Mouse (Mus musculus) T-helper 1 cell (primary cell): ENCODE results near the gene 4930539E08Rik.

Source experiments
- in situ Hi-C: fragments of 300-600 bp; cut with MboI, MseI; formaldehyde crosslinking; loops from one replicate; pipeline ENCODE4 v1.15.1; 2025; ENCODE audit warnings: high pct_unique_total_duplicates

4930539E08Rik gene

DNA sequence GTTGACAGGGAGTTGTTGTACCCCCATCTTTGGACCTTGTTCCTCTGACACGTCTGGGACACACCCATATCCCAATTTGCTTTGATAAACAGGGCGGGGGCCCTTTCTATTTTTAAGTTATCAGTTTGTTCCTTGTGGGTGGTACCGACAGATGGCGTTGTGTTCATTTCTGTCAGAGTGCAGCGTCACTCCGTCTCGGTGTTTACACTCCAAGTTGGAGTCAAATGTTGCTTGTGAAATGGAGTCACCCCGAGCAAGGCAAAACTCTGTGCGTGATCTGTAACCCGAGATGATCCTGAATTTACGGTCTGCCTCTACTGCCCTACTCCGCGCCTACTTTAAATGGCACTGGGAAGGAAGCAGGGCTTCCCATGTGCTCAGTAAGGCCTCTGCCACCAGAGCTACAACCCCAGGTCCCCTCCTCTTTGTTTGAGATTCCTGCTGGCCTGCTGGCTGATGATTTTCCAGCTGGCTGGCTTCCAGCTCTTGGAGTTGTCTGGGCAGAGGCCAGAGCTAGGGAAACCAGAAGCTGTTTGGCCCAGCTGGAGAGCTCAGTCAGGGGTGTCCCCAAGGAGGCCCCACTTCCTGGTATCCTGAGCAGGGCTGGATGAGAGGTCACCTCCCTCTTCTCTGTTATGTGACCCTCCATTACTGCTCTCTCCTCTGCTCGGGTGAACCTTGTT, 15.4 kb upstream of the 4930539E08Rik start:
- in situ Hi-C loops, result no loop called here

DNA sequence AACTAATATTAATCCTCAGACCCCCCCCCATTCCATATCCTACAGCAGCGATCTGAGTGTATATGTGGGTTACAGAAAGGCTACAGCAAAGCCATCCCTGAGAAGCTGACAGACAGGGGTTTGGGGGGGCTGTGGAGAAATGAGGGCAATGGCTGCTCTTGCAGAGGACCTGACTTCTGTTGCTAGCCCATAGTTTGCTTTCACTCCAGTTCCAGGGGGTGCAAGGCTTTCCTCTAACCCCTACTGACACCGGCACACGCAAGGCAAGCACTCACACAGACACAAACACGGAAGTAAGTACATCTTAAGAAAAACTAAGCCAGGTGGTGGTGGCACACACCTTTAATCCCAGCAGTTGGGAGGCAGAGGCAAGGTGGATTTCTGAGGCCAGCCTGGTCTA, 14.2 kb upstream of the 4930539E08Rik start:
- in situ Hi-C loops, result no loop called here

DNA sequence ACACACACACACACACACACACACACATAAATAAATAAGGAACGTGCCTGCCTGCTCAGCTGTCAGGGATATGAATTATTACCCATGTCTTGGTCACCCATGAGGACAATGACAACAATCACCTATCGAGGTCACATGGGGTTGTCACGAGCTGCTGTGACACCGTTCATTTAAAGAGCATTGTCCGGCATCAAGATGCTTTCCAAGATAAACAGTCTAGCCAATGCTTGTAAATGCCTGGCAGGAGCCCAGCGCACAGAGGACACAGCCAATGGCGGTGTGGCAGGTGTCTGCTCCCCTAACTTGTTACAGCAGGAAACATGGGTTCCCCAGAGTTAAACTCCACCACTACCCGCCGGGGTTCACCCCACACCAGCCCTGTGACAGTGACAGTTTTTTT, 12.9 kb upstream of the 4930539E08Rik start:
- in situ Hi-C loops, result no loop called here

DNA sequence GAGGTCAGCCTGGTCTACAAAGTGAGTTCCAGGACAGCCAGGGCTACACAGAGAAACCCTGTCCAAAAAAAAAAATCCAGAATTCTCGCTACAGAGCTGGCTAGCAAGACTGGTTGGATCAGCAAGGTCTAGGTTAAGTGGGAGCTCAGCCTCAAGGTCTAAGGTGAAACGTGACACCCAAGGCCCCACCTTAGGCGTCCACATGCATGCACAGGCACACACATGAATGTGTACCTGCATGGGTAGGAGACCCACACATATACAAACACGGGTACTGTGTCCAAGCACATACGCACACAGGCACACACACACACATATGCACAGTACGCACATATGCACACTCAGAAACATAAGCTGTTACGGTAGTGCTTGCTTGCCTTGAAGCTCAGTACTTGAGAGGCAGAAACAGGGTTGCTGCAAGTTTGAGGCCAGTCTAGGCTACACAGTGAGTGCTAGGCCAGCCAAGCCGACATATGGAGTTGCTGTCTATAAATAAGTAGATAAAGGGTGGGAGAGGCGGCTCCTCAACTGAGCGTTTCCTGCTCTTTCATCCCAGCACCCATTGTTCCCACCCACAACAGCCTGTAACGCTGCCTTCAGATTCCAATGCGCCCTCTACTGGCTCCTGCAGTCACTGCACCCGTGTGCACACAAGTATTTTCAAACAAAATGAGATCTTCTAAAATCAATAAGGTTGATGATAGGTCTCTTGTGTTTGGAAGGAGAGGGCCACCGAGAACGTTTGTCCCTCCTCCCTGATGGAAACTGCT, 11.9 kb upstream of the 4930539E08Rik start:
- in situ Hi-C loops, result no loop called here

DNA sequence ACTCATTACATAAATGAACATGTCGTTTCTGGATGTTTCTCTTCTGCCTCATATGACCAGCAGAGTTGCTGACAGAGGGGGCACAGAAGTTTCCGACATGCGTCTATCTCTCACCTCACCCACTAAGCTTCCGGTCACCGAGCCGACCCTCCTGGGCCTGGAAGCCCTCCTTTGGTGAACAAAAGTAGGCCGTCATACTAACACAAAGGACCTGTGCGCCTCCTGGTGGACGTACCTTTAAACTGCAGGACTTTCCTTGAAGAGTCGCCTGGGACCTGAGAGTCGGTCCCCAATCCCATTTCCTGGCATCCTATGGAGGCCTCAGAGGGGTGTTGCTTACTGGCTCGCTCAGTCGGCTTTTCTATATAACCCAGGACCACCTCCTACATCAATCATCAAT, 11.3 kb upstream of the 4930539E08Rik start:
- in situ Hi-C loops, result no loop called here

DNA sequence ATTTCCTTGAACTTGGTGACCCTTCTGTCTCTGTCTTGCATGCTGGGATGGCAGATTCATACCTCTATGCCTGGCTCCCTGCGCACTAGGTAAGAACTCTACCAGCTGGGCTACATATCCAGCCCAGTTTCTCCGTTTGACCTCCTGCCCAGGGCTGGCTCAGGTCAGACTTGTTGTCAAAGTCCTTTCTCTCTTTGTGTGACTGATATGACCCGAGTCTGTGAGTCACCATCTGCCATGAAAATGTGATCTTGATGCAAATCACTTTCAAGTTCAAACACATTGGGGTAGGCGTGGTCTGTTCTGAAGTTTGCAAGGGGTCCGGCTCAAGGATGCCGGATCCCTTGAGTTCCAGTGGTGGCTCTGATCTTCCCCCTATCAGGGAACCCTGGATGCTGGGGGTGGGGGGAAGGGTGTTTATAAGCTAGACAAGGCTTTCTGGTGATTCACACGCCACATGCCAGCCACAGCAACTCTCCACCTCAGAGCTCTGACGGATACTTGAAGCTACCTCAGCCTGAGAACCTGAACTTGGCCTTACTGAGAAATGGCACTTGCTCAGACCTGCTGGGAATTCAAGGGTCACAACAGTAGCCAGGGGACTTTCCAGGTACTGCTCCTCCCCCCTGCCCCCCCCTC, 10.0 kb upstream of the 4930539E08Rik start:
- in situ Hi-C loops, result no loop called here

DNA sequence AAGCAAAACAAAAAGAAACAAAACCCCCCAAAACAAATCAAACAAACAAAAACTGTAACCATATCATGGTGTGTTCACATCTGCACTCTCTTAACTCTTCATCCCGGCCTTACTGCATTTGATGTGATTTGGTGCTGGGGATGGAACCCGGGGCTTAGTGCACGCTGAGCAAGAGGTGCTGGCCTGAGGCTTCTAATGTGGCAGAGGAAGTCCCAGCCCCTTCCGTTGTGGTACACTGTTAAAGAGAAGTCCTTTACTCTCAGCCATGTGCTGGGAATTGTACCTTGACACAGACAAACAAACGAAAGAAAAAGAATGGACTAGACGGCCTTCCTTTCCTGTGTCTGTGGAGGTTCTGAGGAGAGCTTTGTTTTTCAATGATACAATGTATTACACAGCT, 7.0 kb upstream of the 4930539E08Rik start:
- in situ Hi-C loops, result no loop called here

DNA sequence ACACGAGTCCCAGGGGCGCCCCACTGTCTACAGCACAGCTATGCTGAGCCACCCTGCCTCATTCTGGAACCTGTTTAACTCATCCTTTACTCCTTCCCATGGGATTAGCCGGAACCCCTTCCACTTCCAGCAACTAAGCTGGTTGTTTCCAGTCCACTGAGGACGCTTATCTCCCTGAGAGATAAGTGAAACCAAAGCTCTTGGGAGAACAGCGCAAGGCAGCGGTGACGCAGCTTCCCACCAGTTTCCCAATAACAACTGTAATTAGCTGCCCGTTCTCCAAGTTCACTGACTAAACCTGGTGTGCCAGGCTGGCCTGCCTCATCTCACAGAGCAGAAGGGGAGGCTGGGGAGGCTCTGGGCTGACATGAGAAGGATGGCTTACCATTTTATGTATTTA, 6.0 kb upstream of the 4930539E08Rik start:
- in situ Hi-C loops, result no loop called here

DNA sequence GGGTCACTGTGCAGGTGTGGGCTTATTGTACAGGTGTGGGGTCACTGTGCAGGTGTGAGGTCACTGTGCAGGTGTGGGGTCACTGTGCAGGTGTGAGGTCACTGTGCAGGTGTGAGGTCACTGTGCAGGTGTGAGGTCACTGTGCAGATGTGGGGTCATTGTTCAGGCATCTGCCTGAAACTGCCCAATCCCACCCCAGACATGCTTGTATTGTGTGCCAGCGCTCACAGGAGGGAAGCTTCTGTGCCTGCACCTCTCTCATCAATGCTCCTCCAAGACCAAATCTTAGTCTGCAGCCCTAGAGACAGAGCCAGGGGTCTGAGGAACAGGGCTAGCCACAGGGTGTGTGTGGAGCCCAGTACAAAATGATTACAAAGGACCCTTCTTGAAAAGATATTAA, 1.4 kb upstream of the 4930539E08Rik start:
- in situ Hi-C loops, result no loop called here

DNA sequence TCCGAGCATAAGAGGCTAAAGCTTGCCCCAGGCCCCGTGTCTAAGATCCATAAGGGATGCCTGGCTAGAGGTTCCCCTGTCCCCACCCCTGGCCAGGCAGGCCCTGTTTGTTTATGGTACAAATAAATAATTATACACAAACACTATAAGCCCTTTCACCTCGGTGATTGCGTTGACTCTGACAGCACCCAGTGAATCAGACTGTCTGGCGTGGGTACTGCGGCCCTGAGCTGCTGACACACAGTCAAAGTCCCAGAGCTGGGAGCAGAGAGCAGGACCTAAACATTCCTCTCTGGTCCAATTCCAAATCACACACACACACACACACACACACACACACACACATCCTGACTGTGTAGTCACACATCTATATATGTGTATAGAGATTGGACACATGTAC, 1.2 kb downstream of the 4930539E08Rik start:
- in situ Hi-C loops, result no loop called here

DNA sequence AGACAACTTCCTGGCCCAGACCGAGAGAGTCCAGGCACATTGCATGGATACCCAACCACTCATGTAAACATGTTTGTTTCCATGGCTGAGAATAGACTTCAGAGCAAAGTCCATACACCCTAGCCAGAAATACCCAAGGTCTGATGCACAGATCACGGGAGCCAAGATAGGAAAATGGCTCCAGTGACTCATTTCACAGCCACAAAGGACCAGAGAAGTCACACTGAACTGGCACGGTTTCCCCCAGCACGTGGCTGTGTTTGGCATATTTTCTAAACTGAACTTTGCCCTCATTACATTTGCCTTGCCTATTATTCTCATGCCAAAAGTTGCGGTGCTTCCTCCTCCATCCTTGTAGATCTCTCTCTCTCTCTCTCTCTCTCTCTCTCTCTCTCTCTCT, 1.9 kb downstream of the 4930539E08Rik start:
- in situ Hi-C loops, result no loop called here

DNA sequence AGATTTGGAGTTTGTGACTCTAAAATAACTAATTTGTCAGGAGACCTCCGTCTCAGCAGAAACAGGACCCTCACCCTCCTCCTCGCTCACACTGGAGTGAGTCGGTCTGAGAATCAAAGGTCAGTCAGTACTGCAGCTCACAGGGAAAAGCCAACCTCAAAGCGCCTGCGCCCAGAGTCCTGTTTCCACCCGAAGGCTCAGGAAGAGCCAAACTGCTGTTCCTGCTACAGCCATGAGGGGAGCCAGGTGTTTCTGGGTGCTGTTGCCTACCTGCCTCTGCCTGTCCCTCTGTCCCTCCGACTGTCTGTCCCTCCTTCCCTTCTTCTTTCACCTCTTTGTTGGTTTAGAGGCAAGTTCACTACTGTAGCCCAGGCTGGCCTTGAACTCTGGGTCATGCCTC, 5.0 kb downstream of the 4930539E08Rik start:
- in situ Hi-C loops, result no loop called here

DNA sequence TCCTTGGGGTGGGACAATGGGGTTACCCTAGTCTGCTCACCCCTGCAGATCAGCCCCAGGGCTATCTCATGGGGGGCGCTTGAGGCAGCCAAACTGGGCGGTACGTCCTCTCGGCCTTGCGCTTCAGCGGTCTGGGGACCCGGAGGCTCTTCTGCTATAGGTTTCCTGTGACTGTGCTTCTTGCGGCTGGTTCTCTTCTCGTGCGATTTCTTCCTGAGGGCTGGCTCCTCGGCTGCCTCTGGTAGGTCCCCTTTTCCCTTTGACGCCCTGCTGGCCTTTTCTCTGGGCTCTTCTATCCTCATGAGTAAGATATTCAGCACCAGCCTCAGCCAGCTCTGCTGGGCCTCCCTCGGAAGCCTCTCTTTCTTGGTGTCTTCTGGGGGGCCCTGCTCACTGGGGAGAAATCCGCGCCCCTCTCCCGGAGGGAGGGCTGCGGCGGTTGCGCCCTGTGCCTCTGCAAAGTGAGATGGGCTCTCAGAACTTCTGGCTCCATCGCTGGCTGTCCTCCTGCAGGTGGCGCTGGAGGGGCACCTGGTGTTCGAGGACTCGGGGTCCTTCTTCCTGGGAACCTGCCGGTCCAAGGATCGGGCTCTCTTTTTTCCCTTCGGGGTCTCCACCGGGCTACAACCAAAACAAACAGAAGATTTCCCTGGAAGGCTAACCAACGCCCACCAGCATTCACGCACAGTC, 5.7 kb downstream of the 4930539E08Rik start:
- in situ Hi-C loops, result no loop called here

DNA sequence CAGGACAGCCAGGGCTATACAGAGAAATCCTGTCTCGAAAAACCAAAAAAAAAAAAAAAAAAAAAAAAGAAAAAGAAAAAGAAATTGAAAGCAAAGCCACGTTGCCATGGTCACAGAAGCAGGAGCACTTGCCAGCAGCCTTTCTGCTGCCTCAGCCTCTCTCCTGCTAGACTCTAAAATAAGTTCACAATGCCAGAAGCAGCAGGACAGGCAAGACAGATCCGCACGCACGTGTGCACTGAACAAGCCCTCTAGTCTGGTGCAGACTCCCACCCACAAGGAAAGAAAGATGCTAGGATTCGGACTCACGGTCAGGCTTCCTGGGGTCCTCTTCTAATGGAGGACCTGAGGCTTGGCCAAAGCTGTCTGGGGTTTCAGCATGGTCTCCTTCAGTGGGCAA, 7.2 kb downstream of the 4930539E08Rik start:
- in situ Hi-C loops, result no loop called here

DNA sequence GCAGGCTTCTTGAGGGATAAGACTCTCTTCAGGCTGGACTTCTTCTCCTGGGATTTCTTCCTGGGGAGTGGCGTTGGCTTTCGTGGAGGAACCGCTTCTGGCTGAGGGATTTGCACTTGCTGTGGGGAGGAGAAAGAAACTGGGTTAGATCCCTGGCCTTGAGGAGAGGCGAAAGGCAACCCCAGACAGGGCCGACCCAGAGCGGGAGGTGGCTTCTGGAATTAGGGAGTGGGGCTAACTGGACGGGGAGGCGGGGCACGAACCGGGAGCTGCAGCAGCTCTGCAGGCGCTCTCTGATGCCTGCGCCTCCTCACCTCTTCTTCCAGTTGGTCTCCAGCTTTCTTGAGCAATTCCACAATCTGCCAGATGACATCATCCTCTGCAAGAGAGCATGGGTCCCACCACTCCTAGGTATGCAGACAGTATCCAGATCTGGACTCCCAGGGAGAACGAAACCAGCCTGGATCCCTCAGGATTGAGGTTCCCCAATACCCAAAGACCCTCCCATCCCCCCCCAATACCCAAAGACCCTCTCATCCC, 9.7 kb downstream of the 4930539E08Rik start:
- in situ Hi-C loops, result no loop called here

DNA sequence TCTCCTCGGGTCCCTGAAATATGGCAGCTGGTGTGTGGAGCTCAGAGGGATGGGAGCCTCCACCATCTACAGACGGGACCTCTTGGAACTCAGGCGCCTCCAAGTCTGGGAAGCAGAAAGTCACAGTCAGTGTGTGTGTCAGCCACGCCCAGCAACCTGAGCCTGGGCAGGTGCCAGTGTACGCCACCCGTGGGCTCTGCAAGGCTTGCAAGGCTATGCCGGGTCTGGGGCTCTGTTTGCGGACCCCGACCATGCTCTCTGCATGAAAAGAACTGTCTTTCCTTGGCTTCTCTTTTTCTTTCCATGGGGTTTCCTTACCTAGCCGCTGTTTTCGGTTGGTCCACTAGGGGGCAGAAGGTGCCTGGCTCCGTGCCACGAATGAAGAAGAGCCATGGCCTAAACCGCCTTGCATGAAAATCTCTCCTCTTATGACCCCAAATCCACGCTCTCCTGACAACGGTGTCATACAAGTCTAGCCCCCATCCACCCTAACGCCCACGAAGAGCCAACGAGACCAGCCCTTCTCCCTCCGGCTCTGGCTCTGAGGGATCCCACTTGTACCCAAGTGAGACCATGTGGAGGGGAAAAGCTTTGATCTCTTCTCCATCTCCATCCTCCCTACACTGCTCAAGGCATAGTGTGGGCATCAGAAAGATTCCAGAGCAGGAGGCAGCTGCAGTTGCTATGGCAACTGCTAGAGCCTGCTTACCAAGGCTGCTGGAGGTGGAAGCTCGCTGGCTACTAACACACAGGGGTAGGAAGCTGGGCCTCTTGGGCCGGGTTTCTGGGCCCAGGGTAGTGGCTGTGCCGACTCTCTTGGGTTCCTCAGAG, 10.4 kb downstream of the 4930539E08Rik start:
- in situ Hi-C loops, result no loop called here

DNA sequence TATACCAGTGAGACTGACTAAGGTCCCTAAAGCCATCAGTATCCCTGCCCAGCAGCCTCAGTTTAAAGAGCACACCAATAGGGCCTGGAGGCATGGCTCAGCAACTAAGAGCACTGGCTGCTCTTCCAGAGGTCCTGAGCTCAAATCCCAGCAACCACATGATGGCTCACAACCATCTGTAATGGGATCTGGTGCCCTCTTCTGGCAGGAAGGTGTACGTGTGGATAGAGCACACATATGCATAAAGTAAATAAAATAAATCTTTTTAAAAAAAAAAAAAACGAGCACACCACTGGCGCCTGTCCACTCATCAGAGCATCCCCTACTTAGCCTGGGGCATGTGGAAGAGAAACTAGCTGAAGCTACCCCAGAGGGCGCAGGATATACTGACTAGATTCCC, 13.6 kb downstream of the 4930539E08Rik start:
- in situ Hi-C loops, result no loop called here

DNA sequence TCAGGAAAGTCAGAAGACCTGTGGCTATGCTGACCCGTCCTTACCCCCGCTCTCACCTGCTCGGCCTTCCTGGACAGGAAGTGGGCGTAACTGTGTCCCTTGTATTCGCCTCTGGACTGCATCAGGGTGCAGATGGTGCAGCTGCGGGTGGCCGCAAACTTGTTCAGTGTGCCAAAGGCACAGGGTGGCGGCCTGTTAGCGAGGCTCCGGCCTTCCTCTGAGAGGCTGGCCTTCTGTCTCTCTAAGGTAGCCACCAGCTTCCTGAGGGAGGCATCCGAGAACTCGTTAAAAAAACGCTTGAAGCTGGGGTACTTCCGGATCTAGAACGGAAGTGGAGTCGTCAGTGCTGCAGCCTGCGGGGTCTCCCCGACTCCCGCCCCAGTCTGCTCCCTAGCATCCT, 15.7 kb downstream of the 4930539E08Rik start:
- in situ Hi-C loops, result no loop called here

DNA sequence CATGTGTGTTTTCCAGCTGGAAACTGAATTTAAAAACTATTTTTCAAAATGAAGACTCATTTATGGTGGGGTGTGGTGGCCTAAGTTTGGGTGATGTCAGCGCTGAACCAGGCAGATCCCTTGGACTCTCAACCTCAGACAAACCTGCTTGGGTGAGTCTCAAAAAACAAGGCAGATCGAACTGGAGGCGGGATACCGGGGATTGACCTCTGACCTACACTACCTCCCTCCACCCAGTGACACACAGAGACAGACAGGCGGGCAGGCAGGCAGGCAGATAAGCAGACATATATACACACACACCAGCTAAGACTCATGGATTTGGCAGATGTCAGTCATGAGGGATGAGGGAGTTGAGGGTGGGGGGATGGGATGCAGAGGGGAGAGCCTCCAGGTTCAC, 16.9 kb downstream of the 4930539E08Rik start:
- in situ Hi-C loops, result no loop called here

DNA sequence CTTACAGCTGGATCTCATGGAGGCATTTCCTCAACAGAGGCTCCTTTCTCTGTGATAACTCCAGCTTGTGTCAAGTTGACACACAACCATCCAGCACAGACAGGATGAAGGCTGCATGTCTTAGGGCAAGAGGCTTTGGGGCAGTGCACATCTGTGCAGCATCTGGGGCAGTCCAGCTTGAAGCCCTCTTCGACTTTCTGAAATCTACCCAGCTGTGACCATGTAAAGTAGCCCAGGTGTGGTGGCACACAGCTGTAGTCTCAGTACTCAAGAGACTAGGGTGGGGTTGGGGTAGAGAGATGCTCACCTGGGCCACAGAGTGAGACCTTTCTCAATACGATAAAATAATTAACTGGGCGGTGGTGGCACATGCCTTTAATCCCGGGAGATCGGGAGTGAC, 17.3 kb downstream of the 4930539E08Rik start:
- in situ Hi-C loops, result no loop called here

DNA sequence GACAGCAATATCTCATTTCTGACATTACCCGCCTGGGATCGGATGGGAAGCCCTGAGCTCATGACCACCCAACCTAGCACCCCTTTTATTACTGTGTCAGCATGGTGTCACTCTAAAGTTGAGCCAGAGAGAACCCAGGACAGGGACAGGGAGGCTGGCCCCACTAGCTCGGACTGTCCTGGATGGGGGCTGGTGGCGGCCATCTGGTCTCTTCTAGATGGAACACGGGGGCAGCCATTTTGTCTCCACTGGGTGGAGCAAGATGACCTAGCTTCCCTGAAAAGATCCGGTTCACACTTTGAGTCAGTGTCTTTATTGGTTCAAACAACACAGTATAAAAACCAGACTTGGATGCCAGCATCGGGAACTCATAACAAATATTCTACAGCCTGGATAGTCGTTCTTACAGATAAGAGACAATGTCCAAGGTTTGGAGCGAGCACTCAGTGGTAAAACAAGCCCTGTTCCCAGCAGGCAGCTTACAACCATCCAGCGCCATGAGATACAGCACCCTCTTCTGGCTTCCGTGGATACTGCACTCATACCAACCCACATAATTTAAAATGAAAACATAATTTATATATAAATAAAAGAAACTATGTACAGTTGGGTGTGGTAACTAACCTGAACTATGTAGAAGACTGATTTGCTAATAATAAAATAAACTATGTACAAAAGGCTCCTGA, 18.9 kb downstream of the 4930539E08Rik start:
- in situ Hi-C loops, result no loop called here
